In genomic region chr1:71844938-71845685, GRCm38 (mm10) we compare ENCODE assay signal across 9 mouse cellular contexts.
DNase-seq lines count a peak whose midpoint lies in the region; ATAC-seq and TF ChIP-seq lines count a peak whose summit lies in the region.
"Had no signal": no experiment of that assay in that cellular context is flagged by ENCODE, and none has a peak within 500 bp of the region (broad histone marks: within the 10 kb centered on the region; RNA-seq: fewer than 3 reads in every experiment).

No protein-coding gene starts in this region.

- TF ChIP-seq EP300 in liver, postnatal 0 days (IDR thresholded peaks at IDR 0.05; ENCODE audit: low read depth) = no peak

- no peaks in the 10 kb centered on the region for H3K79me2 ChIP-seq in liver, adult 2 months (ENCODE audit: control insufficient read depth, insufficient read depth, low read length)

- no peak overlapping the region for H3K9ac ChIP-seq in liver, adult 2 months (ENCODE audit: low read depth, low read length)
- no peak overlapping the region for H3K9ac ChIP-seq in liver, postnatal 0 days (replicated peaks)
- H3K9ac ChIP-seq in heart, embryonic 13.5 days = peak overlapping the region; percentile 65
- H3K9ac ChIP-seq: liver, embryonic 14.5 days had no signal

- ATAC-seq in liver, postnatal 0 days = no peak
- ATAC-seq in heart, embryonic 13.5 days (ENCODE audit: extremely low read depth, insufficient number of reproducible peaks, low FRiP score, low TSS enrichment) = no peak; the same call in 1 of the 2 replicates
- ATAC-seq in granulocyte monocyte progenitor cell, adult 5-6 weeks (replicated peaks; ENCODE audit: poor library complexity, severe bottlenecking) = no peak

- no peak overlapping the region for H3K4me3 ChIP-seq in liver, adult 2 months (ENCODE audit: insufficient read depth, low read depth, low read length)
- H3K4me3 ChIP-seq in liver, postnatal 0 days (ENCODE audit: low read depth, low read length) = no peak overlapping the region
- peak overlapping the region; percentile 40 for H3K4me3 ChIP-seq in heart, embryonic 13.5 days

- no peaks in the 10 kb centered on the region for H3K27me3 ChIP-seq in liver, adult 2 months (ENCODE audit: control insufficient read depth, insufficient read depth, low read length)
- no peaks in the 10 kb centered on the region for H3K27me3 ChIP-seq in liver, postnatal 0 days (ENCODE audit: insufficient read depth, low read length)
- no peaks in the 10 kb centered on the region for H3K27me3 ChIP-seq in heart, embryonic 13.5 days (replicated peaks)

- DNase-seq in liver, adult 2 months (ENCODE audit: extremely low read depth, low read depth, low spot score) = peak; percentile 4
- DNase-seq in liver, postnatal 0 days = no peak
- peak; percentile 10 to 18 for DNase-seq in left cerebral cortex, adult 8-10 months (ENCODE audit: low spot score in 2 of 2)
- peak; percentile 29 for DNase-seq in telencephalon, adult 2 months (ENCODE audit: low read depth, low spot score)
- DNase-seq in layer of hippocampus, adult 9-10 months (ENCODE audit: low spot score) = no peak
- no peak for DNase-seq in spleen, postnatal 10 days (ENCODE audit: low spot score in 2 of 2)

- H3K4me1 ChIP-seq in liver, adult 2 months (ENCODE audit: control insufficient read depth, insufficient read depth, low read length) = no peaks in the 10 kb centered on the region
- no peaks in the 10 kb centered on the region; the same call in 1 of the 2 replicates for H3K4me1 ChIP-seq in liver, postnatal 0 days (ENCODE audit: insufficient read depth)
- peaks cover 18% of the 10 kb centered on the region for H3K4me1 ChIP-seq in heart, embryonic 13.5 days

- WGBS in liver, adult 2 months = 74% methylated on average over 16 of the region's 16 CpGs
- WGBS in liver, postnatal 0 days (ENCODE audit: insufficient replicate concordance) = 71% methylated on average over 16 of the region's 16 CpGs
- WGBS in heart, embryonic 13.5 days = 22% methylated on average over 16 of the region's 16 CpGs

- no peak overlapping the region for H3K27ac ChIP-seq in liver, adult 2 months (replicated peaks; ENCODE audit: insufficient read depth, low read depth, low read length)
- H3K27ac ChIP-seq in liver, postnatal 0 days (ENCODE audit: low read depth) = no peak overlapping the region
- H3K27ac ChIP-seq in heart, embryonic 13.5 days (replicated peaks) = peak overlapping the region; percentile 83
- H3K27ac ChIP-seq: liver, embryonic 14.5 days had no signal

- TF ChIP-seq POLR2A in liver, adult 2 months (IDR thresholded peaks at IDR 0.05; ENCODE audit: extremely low read depth, insufficient read depth, low read length) = no peak

- no peaks in the 10 kb centered on the region for H3K9me3 ChIP-seq in liver, postnatal 0 days (ENCODE audit: low read length)
- H3K9me3 ChIP-seq in heart, embryonic 13.5 days = no peaks in the 10 kb centered on the region

- H3K4me2 ChIP-seq in liver, postnatal 0 days (ENCODE audit: low read depth, low read length) = no peak overlapping the region
- H3K4me2 ChIP-seq in heart, embryonic 13.5 days = peak overlapping the region; percentile 66

- no peak for TF ChIP-seq CTCF in liver, adult 2 months (IDR thresholded peaks at IDR 0.05; ENCODE audit: low read depth, low read length)
- TF ChIP-seq CTCF in liver, postnatal 0 days (IDR thresholded peaks at IDR 0.05; ENCODE audit: low read depth) = no peak

- H3K36me3 ChIP-seq in liver, adult 2 months (ENCODE audit: control insufficient read depth, insufficient read depth, low read length) = no peaks in the 10 kb centered on the region
- no peaks in the 10 kb centered on the region for H3K36me3 ChIP-seq in liver, postnatal 0 days (replicated peaks; ENCODE audit: insufficient read depth, low read length)
- no peaks in the 10 kb centered on the region for H3K36me3 ChIP-seq in heart, embryonic 13.5 days

Comparison
In these comparisons a context has a peak if more than half of its experiments do, and no peak if none do; other contexts are left out.
1. DNase-seq: peak in liver, adult 2 months (single experiment), left cerebral cortex, adult 8-10 months (2 of 2) and telencephalon, adult 2 months (single experiment); none in liver, postnatal 0 days (single experiment), layer of hippocampus, adult 9-10 months (single experiment) and spleen, postnatal 10 days (0 of 2).